Mouse (Mus musculus) stomach, postnatal 0 days (tissue): ENCODE data around the gene Ehmt2. TPM values are rescaled to one million over a fixed set of nuclear protein-coding genes. Genes with fewer than 3 reads are reported as not detected.

Experiments used
- ATAC-seq: fragments of 200-750 bp; cut with Nextera tagmentation; 2 replicates; pipeline ENCODE4 v1.8.0; 2017; ENCODE audit not compliant: low FRiP score, low TSS enrichment
- DNase-seq: peaks from one replicate; pipeline ENCODE4 v3.0.0-alpha.2; 2016; ENCODE audit warnings: low spot score
- H3K27ac ChIP-seq: fragments of 300-500 bp; sonication (generic); replicated peaks from 2 replicates; pipeline ENCODE4 v1.5.1; 2014; ENCODE audit warnings: mild to moderate bottlenecking, control low read depth
- H3K27me3 ChIP-seq: fragments of 300-500 bp; sonication (generic); 2 replicates; pipeline ENCODE4 v1.6.1; 2014; ENCODE audit warnings: low read length; ENCODE audit not compliant: control insufficient read depth, insufficient read depth
- H3K36me3 ChIP-seq: fragments of 300-500 bp; sonication (generic); 2 replicates; pipeline ENCODE4 v1.6.1; 2014; ENCODE audit warnings: low read length, mixed read lengths; ENCODE audit not compliant: control insufficient read depth, insufficient read depth
- H3K4me1 ChIP-seq: fragments of 300-500 bp; sonication (generic); replicated peaks from 2 replicates; pipeline ENCODE4 v1.6.1; 2014; ENCODE audit warnings: antibody characterized with exemption; ENCODE audit not compliant: control insufficient read depth, insufficient read depth
- H3K4me2 ChIP-seq: fragments of 300-500 bp; sonication (generic); replicated peaks from 2 replicates; pipeline ENCODE4 v1.6.1; 2014; ENCODE audit warnings: low read depth, mild to moderate bottlenecking, control low read depth, moderate library complexity
- H3K4me3 ChIP-seq: fragments of 300-500 bp; sonication (generic); 2 replicates; pipeline ENCODE4 v1.5.1; 2014; ENCODE audit warnings: low read depth, low read length, control low read depth
- H3K9ac ChIP-seq: fragments of 300-500 bp; sonication (generic); 2 replicates; pipeline ENCODE4 v1.6.1; 2014; ENCODE audit warnings: mild to moderate bottlenecking, low read length, control low read depth, mixed read lengths
- H3K9me3 ChIP-seq: fragments of 300-500 bp; sonication (generic); 2 replicates; pipeline ENCODE4 v1.6.1; 2016; ENCODE audit warnings: low read length; ENCODE audit not compliant: control insufficient read depth
- CTCF ChIP-seq: IDR thresholded peaks from 2 replicates; pipeline ENCODE4 v1.5.1; 2016; ENCODE audit warnings: antibody characterized with exemption, low read depth, mild to moderate bottlenecking, moderate library complexity
- EP300 ChIP-seq: optimal IDR thresholded peaks from 2 replicates; pipeline ENCODE3; 2016; ENCODE audit warnings: antibody characterized with exemption
- WGBS: fragments of 180-500 bp; shearing (Covaris S2); extraction: QIAGEN DNeasy Blood & Tissue Kit; methylation state at CpG from one replicate; pipeline ENCODE4 v1.1.7; 2014; 5-methylcytosine and 5-hydroxymethylcytosine counted together
- polyA plus RNA-seq: library from polyadenylated mRNA; unstranded; fragments of >200 nt; fragmentation: Nextera tagmentation; extraction: Ambion mirVana; gene quantifications from 2 replicates; pipeline ENCODE4 v1.2.1, GENCODE M21; 2015

Ehmt2 gene
- polyA plus RNA-seq, 1 experiment from 2014 or later: 23.8 TPM

DNA sequence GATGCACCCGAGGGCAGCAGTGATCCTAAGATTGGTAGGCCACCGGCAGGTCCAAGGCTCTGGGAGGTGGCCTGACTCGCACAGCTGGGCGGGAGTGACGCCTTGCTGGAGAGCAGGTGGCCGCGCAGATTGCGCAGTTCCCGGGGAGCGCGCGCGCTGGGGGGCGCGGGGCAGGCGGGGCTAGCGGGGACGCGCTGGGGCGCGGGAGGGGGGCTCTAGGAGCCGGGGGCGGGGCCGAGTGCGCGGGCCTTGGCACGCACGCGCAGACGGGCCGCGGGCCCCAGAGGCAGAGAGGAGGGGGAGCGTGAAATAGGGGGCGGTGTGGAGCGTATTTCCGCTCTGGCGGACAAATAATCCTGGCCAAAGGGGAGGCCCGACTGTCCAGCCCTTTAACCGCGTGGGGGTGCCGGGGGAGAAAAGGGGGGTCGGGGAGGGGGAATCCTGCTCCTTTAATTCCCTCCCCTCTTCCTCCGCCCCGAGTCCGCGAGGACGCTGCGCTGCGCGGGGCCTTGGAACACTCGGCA is 4.1 kb upstream of the Ehmt2 start:
- TF ChIP-seq EP300 (no peak), CTCF (peak; percentile 49; the same call in 1 of the 2 replicates)
- Histone ChIP-seq H3K9me3 (no peaks in the 10 kb centered on the region), H3K27ac (peak overlapping the region; percentile 80), H3K27me3 (no peaks in the 10 kb centered on the region), H3K9ac (peak overlapping the region; percentile 79), H3K36me3 (no peaks in the 10 kb centered on the region), H3K4me3 (peak overlapping the region; percentile 75), H3K4me1 (no peaks in the 10 kb centered on the region), H3K4me2 (peak overlapping the region; percentile 91)
- WGBS: under 1% methylated on average over 17 of the region's 51 CpGs
- ATAC-seq: peak; percentile 88
- DNase-seq: peak; percentile 95

DNA sequence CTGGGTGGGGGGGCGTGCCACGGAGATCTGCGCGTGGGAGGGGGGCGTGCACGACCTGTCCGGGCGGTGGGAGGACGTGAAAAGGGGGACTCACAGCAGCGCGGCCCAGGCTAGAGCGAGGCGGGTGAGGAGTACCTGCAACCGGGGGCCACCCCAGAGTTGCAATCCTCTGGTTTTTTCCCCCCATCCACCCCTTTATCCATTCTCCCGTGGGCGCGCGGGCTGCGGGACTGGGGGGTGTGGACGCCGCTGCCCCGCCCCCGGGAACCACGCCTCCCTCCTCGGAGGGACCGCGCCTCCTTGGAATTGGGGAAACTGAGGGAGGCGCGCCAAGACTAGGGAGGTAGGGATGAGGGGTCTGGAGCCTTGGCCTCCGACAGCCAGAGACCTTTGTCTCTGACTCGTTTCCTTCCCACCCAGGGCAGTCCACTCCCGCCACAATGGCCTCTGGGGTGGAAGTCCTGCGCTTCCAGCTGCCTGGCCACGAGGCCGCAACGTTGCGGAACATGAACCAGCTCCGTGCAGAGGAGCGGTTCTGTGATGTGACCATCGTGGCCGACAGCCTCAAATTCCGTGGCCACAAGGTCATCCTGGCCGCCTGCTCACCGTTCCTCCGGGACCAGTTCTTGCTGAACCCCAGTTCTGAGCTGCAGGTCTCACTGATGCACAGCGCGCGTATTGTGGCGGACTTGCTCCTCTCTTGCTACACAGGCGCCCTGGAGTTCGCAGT is 3.3 kb upstream of the Ehmt2 start:
- peak; percentile 59 for DNase-seq
- Histone ChIP-seq H3K9ac (peak overlapping the region; percentile 79), H3K4me3 (peak overlapping the region; percentile 75), H3K27me3 (no peaks in the 10 kb centered on the region), H3K4me2 (peak overlapping the region; percentile 91), H3K9me3 (no peaks in the 10 kb centered on the region), H3K27ac (peak overlapping the region; percentile 80), H3K4me1 (no peaks in the 10 kb centered on the region), H3K36me3 (no peaks in the 10 kb centered on the region)
- 12% methylated on average over 31 of the region's 51 CpGs for WGBS
- peak; percentile 4; the same call in 1 of the 2 replicates for ATAC-seq
- TF ChIP-seq EP300: no peak
- TF ChIP-seq CTCF: no peak

DNA sequence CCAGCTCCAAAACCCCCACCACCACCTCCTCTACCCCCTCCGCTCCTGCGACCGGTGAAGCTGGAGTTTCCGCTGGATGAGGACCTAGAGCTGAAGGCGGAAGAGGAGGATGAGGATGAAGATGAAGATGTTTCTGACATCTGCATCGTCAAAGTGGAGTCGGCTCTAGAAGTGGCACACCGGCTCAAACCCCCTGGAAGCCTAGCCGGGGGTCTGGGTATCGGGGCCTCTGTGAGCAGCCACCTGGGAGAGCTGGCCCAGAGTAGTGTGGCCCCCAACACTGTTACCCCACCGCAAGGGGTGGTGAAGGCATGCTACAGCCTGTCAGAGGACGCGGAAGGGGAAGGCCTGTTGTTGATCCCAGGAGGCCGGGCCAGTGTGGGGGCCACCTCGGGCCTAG is 2.5 kb upstream of the Ehmt2 start:
- ATAC-seq (no peak), DNase-seq (no peak)
- no peak overlapping the region for H3K4me3 ChIP-seq
- no peaks in the 10 kb centered on the region for H3K36me3 ChIP-seq
- TF ChIP-seq EP300: no peak
- no peak for TF ChIP-seq CTCF
- H3K27ac ChIP-seq: no peak overlapping the region
- H3K4me2 ChIP-seq: no peak overlapping the region
- no peaks in the 10 kb centered on the region for H3K27me3 ChIP-seq
- 88% methylated on average over 15 of the region's 15 CpGs for WGBS
- no peaks in the 10 kb centered on the region for H3K9me3 ChIP-seq
- no peak overlapping the region for H3K9ac ChIP-seq
- no peaks in the 10 kb centered on the region for H3K4me1 ChIP-seq

DNA sequence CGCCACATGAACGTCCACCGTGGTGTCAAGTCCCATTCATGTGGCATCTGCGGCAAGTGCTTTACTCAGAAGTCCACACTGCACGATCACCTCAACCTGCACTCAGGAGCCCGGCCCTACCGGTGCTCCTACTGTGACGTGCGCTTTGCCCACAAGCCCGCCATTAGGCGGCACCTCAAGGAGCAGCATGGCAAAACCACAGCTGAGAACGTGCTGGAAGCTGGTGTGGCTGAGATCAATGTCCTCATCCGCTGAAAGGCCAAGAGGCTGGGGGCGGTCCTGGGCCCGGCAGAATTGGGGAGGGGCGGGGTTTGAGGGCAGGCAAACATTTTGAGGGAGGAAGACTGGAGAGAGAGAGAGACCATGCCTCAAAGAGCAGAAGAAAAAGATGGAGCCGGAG is 1.9 kb upstream of the Ehmt2 start:
- H3K27ac ChIP-seq: no peak overlapping the region
- WGBS: 81% methylated on average over 17 of the region's 17 CpGs
- no peak for ATAC-seq

DNA sequence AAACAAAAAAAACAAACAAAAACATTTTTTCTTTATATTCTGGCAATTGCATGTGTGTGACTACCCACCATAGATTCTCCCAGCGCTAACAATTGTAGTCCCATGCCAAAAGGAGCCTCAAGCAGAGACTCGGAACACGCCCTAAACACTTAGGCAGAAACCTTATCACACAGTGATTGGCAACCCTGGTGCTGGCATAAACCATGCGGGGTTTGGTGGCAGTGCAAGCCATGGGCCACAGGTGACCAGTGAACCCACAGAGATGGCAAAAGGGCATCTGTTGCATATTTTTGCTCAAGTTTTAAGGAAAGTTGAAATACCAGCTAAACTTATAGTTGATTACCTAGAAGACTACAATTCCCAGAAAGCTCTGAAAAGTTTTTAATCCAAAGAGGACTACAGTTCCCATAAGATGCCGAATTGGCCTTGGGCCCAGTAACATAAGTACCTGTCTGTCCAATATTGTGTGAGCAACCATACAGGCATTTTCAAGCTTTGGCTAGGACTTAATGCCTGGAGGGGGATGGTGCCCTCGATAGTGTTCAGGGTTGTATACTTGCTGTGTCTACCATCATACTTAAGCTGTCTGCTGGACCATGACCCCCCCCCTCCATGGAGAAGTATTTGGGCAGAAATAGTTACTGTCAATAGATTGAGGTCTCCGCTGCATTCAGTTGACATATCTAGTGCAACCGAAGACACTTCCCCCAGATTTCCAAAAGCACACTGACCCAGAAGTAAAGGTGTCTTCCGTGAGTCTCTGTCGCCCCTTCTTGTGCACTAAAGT is 703 bp upstream of the Ehmt2 start:
- ATAC-seq: peak; percentile 13; the same call in 1 of the 2 replicates
- Histone ChIP-seq H3K9me3 (no peaks in the 10 kb centered on the region), H3K27ac (peak overlapping the region; percentile 97), H3K4me2 (peak overlapping the region; percentile 91), H3K9ac (peak overlapping the region; percentile 93), H3K4me3 (peak overlapping the region; percentile 88), H3K36me3 (no peaks in the 10 kb centered on the region), H3K4me1 (no peaks in the 10 kb centered on the region), H3K27me3 (no peaks in the 10 kb centered on the region)
- peak; percentile 69 for DNase-seq
- WGBS: 10% methylated on average over 10 of the region's 10 CpGs
- TF ChIP-seq EP300: no peak
- TF ChIP-seq CTCF: no peak

More for the DNA sequence above, 1.9 kb upstream of the Ehmt2 start:
- Histone ChIP-seq H3K9ac (no peak overlapping the region), H3K27me3 (no peaks in the 10 kb centered on the region), H3K4me1 (no peaks in the 10 kb centered on the region), H3K36me3 (no peaks in the 10 kb centered on the region), H3K9me3 (no peaks in the 10 kb centered on the region), H3K4me2 (no peak overlapping the region), H3K4me3 (no peak overlapping the region)
- no peak for TF ChIP-seq CTCF
- no peak for TF ChIP-seq EP300
- no peak for DNase-seq
